Mouse (Mus musculus): ENCODE data around the gene Tubal3.
"Not testable (repeated sequence)": the region's sequence is repeated elsewhere in the genome, so short reads cannot be mapped to it uniquely, and the experiment has no call there.

Tubal3 gene

DNA sequence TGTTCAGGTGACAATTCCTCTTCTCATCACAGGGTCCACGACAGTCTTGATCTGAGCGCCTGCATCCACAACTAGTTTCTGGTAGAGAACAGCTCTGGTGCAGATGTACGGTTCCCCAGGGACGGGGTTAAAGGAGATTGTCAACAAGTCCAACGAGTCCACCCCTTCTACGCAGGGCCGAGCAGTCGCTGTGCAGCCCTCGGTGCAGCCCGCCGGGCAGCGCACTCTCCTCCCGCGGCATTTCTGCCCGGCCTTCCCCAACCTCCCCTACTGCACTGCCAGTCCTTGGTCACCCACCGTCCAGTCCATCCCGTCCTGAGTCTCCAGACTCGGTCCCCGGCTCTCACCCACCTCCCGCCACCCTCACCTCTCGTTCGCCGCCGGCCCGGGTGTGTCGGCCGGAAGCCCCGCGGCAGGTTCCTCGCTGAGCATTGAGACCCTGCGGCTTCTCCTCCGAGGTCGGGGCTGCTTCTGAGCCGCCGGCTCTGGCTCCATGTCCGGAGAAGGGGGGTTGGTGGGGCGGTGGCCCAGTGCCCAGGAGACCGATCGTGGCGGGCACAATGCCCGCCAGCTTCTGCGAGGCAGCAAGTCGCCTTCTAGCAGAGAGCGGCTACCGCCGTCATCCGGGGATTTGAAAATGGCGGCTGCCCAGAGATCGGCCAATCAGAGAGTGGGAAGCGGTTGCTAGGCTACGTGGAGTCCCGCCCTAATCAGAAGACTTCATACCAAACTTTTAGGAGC, at the start of gene Tubal3, which contains the start of gene Net1:
Gene Tubal3, plus strand, starts transcription at position 704 of the 741 bp plus-strand sequence.
Gene Net1, minus strand, starts transcription at position 650 of the 741 bp plus-strand sequence.
- peak; percentile 93 for DNase-seq

DNA sequence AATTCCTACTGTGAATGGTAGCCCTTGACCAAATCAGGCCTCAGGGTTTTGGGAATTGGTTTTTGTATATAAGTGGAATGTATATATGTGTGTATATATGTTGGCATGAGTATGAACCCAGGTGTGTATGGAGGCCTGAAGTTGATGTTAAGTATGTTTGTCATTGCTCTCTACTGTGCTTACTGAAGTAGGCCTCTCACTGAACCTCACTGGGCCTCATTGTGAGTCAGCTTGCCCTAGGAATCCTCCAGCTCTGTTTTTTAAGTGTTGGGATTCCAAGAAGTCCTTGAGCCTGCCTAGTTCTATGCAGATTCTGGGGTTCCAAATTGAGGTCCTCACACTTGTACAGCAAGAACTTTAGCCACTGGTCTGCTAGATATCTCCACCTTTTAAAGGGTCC, 48.2 kb upstream of the Tubal3 start:
- no peak for DNase-seq

DNA sequence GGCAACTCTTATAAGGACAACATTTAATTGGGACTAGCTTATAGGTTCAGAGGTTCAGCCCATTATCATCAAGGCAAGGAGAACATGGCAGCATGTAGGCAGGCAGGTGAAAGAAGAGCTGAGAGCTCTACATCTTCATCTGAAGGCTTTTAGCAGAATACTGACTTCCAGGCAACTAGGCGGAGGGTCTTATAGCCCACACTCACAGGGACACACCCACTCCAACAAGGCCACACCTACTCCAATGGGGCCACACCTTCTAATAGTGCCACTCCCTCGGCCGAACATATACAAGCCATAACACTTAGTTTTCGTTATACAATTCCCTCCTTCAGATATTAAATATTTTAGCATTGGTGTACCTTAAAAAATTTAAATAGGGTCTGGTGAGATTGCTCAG, 45.2 kb upstream of the Tubal3 start:
- DNase-seq = no peak

DNA sequence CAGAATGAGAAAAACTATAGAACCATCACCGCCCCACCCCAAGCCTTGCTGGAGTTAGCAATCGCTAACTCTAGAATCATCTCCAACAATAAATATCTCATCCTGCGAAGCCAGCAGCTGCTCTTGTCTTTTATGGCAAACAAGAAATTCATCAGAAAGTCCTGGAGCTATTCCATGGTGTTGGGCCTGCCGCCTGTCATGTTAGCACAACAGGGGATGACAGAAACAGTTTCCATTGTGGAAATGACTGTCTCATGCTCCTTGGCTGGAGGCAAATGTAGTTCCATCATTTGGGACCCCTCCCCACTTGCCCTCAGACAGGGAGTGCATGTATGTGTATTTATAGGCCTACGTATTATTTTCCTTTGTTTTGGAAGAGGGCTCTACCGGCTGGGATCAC, 41.6 kb upstream of the Tubal3 start:
- no peak for DNase-seq

DNA sequence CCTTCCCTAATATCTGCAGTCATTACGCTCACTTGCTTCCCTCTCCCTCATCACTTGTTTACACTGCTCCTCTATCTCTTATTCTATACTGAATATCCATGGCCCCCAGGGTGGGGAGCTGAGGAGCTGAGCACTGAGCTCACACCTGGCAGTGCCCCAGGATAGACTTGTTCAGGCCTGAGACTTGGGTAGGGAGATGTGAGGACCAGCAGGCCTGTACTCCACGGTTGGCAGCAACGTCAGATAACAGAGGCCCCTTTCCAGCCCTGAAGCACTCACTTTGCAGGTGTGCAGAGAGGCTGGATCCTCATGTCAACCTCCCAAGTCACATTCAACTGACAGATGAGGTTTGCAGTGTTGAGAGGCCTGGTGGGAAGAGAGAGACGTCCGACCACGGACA, 40.9 kb upstream of the Tubal3 start:
- no peak for DNase-seq

DNA sequence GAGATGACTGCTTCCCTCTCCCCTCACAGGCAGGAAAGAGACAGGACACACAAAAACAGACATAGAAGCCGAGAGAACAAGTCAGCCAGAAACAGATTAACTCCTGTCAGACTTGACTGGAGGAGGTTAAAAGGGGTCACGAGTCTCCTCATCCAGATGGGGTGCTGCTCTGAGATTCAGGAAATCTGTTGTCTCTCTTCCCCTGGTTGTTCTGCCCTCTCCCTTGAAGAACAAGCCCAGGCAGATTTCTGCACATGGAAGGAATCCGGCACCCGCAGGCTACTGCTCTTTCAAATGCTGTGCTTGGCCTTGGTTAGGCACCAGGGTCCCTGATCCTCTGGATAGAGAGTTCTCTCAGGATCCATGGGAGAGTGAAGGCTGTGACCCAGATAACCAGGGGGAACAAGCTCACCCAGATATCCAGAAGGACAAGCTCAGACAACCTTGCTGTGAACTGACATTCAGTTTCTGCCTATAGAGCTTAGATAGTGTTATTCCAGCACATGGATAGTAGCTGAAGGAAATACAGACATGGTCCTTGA, 40.3 kb upstream of the Tubal3 start:
- DNase-seq = no peak

DNA sequence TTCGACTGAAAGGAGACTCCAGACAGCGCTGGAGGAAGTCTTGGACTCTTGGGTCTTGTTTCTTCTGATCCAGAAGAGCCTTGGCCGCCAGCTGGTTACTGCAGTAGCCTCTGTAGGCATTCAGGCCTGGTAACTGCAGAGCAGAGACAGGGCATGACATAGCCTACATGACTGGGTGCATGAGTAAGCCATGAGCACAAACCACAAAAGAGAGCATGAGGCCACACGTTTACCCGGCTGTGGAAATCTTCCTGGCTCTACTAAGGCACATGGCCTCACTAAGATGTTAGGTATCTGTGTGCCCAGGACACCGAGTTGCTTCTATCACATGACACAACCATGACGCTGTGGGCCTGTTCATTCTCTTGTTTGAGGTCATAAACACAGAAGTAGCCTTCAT, 31.4 kb upstream of the Tubal3 start:
- DNase-seq = no peak

DNA sequence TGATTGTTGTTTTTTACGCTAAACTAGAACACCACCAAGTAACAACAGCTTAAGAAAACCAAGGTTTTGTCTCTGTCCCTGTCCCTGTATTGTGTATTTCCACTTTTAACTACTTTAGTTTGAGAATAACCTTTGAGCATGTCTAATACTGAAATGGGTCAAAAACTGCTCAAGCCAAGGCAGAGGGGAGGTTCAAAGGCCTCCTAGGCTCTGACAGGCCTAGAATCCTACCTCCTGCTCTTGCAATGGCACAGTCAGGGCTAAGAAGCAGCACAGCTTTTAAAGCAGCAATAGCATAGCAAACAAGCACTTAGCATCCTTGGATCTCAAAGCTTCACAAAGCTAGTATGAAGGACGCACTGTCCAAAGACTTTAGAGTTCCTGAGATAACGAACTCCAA, 29.0 kb upstream of the Tubal3 start:
- DNase-seq = no peak

DNA sequence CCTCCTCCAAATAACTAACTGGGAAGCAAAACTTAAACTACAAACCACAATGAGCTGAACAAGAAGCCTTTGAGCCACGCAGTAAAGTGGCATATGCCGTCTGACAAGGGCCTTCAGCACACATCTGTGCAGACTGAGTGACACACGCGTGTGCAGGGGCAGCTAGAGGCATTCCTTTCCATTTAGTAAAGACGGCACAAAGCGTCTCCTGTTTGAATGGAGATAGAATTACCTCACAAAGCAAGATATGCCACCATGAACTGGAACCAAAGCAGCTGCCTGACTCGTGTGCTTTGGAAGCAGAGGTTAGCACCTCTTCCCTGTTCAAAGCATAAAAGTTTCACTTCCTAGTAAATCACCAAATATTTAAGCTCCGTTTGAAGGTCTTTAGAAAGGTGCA, 28.0 kb upstream of the Tubal3 start:
- no peak for DNase-seq

DNA sequence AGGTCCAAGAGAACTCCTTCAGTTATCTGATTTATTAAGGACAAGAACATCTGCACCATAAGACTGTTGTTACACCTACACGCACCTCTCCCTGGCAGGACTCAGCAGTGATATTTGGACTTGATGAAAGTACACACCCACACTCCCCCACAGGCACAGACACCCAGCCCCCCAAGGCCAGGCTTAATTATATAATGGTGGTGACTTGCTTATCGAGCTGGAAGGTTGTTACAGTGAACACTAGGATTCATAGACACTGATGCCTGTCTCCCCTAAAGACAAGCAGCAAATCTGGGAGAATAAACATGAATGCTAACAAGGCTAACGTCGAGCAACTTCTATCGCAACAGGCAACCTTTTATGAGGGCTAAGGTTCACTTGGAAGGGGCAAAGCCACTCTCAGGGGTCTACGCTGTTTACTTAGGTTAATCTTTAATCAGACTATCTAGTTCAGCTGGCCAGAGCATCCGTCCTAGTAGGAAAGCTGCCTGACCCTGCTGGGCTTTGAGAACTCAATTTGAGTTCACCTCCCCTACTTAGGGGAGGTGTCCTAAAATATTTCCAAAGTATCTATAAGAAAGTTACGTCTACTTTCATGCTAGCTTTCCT, 26.5 kb upstream of the Tubal3 start:
- no peak for DNase-seq

DNA sequence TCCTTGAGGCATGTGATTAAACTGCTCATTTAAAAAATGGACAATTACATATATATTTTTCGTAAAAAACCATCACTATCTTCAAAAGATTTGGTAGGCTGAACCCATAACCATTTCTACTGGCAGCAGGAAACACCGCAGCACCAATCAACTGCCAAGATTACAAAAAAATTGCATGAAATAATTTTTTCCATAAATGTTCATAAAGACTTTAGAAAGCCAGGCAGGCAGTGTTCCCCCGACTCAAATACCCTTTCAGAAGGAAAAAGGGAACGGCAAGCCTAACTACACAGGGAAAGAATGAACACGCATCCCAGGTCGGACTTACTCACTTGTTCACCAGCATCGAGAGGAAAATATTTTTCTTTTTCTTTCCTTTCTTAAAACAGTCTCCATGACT, 25.5 kb upstream of the Tubal3 start:
- DNase-seq = no peak

DNA sequence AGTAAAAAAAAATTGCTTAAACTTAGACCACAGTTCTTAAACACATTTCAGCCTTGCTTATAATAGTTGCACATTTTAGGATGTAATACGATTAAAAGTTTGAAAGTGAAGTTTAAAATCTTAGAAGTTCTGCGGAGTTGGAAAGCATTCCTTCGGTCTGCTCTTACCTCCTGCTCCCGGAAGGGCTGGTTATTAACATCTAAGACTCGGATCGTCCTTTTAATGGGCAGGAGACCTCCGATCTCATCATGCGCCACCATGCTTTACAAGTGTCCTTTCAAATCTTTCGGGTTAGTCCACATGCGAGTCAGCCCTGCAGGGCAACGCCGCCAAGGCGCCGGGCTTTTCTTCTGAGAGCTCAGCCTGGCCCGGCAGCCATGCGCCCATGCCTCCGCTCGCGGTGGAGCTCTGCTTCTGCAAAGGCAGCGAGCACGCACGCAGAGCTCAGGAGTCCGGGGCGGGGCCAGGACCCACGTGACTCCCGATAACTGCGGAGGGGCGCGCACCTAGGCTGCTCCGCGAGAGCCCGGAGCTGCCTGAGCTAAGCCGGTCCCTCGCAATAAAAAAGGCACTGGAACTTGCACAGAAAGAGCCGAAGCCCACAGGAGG, 24.8 kb upstream of the Tubal3 start:
- DNase-seq = peak; percentile 94

DNA sequence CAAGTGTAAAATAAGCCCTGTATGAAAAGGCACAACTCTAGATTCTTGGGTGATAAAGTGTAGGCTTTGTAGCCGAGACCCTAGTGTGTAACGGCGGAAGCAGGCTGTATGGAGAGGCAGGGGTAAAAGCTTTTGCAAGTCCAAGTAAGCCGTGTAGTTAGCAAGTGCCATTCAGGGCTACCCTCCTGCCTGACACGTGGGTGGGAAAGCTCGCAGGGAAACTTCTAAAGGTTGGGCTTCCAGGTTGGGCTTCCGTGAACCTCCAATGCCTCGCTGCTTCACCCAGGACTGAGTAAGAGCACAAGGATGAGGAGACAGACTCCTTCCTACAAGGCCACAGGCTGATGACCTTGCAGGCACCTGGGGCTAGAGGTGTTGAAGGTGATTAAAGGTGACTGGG, 23.5 kb upstream of the Tubal3 start:
- no peak for DNase-seq

DNA sequence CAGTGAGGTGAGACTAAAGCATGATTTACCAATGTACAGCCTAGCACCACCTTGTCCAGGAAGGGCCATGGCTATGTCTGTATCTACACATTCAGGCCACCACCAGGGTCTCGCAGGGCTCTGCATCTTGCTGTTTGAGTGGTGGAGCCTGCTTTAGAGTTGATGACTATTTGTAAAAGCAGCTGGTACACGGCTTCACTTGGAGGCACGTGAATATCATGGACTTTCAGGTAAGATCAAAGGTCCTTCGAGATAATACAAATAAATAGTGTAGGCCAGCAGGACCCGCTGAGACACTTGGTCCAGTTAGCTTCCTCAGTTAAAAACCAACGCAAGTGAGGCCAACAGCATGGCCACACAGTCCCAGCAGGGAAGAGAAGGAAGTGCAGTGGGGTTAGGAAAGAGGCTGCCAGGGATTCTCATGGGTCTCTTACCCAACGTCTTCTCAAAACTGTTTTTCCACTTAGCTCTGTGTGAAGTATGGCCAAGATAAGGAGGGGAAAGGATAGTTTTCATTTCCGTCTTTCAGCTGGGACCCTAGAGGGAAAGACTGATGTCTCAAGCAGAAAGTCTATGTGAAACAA, 22.6 kb upstream of the Tubal3 start:
- no peak for DNase-seq

DNA sequence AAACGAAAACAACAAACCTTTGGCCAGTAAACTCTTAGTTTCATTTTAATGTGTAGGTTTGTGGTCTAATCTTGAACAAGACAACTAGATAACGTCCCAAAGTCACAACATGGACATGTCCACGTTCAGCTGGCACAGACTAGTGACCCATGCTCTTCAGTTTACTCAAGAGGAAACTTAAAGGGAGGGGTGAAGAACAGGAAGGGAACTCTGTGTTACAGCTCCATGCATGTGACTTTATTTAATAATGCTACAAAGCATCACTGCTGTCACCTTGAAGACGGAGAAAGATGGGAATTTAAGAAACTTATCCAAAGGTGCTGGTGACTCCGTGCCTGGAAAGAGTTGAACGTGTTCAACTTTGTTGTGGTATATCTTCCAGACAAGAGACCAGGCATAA, 22.0 kb upstream of the Tubal3 start:
- DNase-seq = no peak

DNA sequence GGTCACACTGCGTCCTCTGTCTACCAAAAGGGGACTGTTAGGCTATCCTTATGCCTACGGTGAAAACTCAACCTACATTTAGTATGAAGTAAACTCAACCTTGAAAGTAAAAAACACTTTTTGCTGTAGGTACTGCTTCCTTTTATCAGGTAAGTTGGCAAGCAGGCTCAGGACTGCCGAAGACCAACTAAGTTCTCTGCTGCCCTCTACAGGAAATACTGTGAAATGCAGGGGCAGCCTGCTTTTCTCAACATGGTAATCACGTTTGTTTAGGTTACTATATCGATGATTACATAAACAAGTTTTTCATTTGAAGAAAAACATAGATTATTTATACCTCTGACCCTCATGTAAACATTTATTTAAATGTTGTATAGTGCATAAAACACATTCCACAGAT, 21.2 kb upstream of the Tubal3 start:
- DNase-seq = peak; percentile 74

DNA sequence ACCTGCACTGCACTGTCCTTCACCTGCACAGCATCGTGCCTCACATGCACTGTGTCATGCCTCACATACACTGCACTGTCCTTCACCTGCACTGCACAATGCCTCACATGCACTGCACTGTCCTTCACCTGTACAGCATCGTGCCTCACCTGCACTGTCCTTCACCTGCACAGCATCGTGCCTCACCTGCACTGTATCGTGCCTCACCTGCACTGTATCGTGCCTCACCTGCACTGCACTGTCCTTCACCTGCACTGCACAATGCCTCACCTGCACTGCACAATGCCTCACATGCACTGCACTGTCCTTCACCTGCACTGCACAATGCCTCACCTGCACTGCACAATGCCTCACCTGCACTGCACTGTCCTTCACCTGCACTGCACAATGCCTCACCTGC, 19.9 kb upstream of the Tubal3 start:
- DNase-seq = not testable (repeated sequence)

DNA sequence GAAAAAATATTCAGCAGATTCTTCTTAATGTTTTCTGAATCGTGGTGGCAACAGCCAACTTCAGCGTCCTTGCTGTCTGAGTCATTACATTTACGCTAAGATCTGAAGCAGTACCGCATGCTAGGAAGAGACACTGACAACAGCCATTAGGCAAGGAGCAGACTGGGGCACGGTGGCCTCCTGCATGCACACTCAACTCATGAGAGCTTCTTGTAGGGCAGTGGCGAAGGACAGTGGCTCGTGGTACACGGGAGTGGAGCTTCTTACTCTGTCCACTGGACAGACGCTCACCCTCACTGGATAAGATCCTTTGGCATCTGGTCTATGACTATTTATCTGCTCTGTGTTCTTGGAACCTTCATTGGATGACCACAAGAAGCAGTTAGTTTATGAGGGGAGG, 18.8 kb upstream of the Tubal3 start:
- no peak for DNase-seq

DNA sequence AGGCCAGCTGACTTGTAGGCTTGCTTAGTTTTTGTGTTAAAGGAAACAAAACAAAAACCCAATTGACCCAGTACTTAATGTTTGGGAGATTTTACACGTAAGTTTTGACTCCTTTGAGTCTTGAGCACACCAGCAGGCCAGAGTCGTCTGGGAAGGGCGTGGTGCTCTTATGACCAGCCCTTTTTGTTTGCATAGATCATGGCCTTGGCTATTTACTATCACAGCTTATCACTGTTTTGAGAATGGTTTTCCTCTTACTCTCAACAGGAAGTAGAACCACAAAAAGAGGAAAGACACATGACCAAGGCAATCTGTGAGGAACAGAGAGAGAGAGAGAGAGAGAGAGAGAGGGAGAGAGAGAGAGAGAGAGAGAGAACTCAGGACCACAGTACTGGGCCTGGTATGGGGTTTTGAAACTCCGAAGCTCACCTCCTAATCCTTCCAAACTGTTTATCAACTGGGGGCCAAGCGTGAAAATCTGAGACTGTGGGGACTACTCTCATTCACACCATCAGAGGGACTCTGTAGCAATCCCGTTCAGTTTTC, 10.8 kb upstream of the Tubal3 start:
- no peak for DNase-seq

DNA sequence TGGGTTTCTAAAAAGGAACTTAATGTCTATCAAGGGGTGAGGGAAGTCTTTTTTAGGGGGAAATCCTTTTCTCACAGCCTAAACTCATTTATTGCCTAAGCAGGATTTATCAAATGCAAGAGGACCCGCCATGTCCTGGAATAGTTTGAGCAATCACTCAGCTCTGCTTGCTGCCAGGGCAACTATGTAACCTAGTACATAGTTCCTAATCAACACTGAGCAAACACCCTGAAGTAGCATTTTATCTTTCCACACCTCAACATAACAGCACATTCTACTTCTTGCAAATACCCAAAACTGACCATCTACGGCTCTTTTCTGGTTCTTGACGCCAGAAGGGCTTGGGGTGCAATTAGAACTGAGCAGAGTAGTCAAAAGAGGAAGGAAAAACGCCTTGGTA, 9.8 kb upstream of the Tubal3 start:
- DNase-seq = no peak

DNA sequence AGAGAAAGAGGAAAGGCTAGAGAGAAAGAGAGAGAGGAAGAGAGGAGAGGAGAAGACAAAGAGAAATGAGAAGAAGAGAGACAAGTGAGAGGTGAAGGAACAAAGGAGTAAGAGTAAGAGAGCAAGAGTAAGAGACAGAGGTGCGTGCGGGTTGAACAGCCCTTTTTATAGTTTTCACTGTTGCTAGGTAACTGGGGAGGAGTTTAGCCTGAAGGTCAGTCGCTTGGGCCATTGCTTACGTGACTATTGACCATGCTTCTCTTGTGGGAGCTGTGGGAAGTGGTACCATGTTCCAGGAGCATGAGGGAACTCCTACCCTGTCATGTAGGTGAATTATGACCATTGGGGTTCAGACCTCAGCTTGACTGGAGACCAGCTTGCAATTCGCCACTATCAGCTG, 7.7 kb upstream of the Tubal3 start:
- DNase-seq = no peak

DNA sequence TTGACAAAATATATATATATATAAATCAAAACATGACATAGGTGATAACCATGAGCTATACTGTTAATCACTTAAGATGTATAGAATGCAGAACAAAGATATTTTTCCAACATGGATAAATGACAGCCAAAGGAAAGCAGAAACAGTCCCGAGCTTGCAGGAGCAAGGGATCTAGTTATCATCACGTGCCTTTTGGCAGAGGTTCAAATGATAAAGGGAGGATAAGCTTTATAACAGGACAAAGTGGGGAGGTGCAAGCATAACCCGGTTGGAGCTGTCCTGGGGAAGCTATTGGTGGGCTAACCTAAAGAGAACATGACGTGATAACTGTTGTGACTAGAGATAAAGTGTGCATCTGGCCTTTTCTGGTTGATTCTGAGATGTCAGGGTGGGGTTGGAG, 4.6 kb upstream of the Tubal3 start:
- DNase-seq = no peak

DNA sequence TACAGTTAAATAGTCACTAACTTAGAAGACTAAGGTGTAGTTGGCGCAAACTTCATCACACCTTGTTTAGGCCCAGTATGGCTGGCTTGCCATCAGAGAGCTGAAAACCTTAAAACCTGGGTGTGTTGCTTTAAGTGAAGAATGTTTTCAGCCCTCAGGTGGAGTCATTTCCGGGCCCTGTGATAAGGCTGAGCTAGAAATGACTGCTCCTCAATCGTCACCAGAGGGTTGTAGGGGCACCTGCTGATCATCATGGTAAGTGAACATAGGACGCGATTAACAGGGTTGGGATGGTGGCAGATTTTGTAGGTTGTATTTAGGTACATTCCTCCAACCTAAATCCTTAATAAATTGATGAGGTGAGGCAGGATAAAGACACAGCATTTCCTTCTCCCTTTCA, 6.4 kb downstream of the Tubal3 start:
- no peak for DNase-seq

DNA sequence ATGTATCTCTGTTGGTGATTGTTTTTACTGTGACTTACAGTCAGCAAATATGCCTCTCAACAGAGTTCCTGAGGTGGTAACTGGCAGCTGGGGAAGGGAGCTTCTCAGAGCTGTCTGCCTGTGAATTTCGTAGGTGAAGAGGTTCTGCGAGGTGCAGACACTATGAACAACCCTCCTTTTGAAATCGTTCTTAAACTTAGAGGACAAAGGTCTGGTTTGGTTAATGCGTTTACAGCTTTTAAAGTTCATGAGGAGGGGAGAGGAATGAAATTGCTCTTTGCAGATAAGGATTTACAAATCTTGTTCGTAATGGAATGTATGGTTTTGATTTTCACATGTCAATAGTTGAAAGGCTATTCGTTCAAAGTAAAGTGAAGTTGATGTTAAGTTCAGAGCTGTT, 7.6 kb downstream of the Tubal3 start:
- DNase-seq = no peak

Data from thymus, postnatal 25 days (tissue).